Mouse (Mus musculus) retina, postnatal 1 day (tissue): ENCODE results near the gene Olfr984.

Experiments used
- DNase-seq: peaks from one replicate; pipeline ENCODE4 v3.0.0-alpha.2; 2012

Gene Olfr984

GRCm38 (mm10) chr9:40114106-40114505 lies at the start of gene Olfr984:
Gene Olfr984, minus strand, starts transcription at chr9:40114206.
- no peak for DNase-seq

DNA sequence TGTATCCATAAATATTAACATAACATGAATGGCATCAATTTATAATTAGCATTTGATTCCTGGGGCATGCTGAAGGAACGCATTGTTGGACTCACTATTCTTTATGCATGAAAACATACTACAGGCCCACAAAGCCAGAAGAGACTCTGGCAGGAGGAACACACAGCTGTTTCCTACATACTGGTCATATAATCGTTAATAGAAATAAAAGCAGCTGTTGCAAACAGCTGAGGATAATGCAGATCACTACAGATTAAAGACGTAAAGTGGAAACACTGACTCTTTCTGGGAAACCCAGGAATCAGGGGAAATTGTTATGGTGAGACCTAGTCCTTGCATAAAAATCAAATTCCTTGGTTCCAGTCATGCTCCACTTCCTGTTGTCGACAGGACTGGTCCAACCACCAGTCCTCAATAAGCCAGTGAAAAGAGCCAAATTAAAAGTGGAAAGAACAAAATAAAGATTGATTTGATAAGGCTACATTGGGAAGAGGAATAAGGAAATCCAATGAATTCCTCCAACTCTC lies 41.2 kb upstream of the Olfr984 start:
- DNase-seq = no peak

DNA sequence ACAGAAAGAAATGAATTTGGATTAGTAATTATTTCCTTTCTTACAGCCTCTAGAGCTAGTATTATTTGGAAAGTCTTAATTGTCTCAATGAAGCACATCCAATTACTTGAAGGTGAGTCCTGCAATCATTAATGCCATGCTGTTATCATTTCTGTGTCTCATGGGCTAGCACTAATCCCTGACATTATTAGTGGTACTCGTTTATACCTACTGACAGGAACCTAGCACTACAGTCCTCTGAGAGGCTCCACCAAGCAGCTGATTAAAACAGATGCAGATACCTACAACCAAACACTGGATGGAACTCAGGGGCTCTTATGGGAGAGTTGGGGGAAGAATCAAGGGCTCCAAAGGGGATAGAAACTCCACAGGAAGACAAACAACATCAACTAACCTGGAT lies 27.5 kb upstream of the Olfr984 start:
- no peak for DNase-seq

DNA sequence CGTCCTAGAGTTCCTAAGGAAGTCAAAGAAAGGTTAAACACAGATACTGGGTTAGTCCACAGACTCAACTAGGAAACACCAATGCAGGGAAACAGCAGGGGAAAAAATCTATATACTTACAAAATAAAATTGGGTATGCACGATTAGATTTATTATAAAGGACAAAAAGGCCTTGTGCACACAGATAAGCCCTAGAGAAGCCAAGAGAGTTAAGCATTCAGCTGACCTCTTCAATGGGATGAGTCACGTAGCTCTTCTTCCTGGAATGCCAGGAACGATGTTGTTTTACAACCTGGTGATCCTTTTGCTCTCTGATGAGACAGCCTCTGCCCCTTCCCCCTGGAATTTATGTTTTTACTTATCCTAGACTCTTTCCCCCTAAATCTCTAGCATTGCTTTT lies 25.5 kb upstream of the Olfr984 start:
- DNase-seq = no peak

GRCm38 (mm10) chr9:40136987-40137688 lies 23.1 kb upstream of the Olfr984 start:
- DNase-seq = no peak

DNA sequence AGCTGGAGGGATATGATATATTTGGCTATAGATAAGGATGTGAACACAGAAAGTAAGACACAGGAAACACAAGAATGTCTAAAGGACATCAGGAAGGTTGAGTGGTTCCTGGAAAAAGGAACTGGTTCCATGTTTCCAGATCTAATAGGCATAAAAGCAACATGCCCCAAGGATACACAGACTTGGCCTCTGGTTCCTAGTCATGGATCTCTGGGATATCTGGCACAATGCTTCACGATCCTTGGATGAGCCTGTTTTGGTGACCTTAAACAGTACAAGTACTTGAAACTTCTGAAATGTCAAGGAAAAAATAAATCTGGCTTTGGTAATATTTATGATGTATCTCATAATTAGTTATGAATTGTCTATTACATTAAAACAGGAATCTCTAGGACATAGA lies 16.6 kb upstream of the Olfr984 start:
- DNase-seq = no peak

- DNase-seq = no peak
These were observed 16.1 kb upstream of the Olfr984 start, which contains the start of gene Olfr985 for GRCm38 (mm10) chr9:40130084-40130483. Gene Olfr985, minus strand, starts transcription at chr9:40130184.

GRCm38 (mm10) chr9:40117287-40117659 lies 3.3 kb upstream of the Olfr984 start:
- DNase-seq = no peak

DNA sequence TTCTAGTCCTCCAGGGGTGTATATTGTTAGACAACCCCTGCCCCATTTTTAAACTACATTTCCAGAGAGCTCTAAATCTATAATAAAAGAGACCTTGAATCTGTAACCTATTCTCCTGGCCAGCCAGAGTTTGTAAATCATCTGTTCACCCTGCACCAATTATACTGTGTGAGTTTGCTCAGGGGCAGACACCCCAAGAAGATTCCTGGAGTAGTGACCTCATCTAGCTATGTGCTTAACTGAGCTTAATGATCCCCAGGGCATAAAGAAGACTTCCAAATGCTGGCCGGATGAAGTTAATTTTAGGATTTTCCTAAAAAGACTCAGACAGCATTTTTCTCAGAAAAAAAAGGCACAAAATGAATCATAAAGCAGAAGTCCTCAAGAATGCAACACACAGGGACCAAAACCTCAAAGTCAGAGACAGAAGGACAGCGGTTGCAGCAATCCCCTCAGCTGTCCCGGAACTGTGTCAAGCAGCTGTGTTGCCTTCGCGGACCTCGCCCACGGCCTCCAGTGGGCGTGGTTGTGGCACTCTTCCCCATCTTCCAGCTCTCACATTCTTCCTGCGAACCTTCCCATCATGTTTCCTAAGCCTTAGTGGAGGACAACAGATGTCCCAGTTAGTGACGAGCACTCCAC lies 2.8 kb upstream of the Olfr984 start:
- DNase-seq = no peak

DNA sequence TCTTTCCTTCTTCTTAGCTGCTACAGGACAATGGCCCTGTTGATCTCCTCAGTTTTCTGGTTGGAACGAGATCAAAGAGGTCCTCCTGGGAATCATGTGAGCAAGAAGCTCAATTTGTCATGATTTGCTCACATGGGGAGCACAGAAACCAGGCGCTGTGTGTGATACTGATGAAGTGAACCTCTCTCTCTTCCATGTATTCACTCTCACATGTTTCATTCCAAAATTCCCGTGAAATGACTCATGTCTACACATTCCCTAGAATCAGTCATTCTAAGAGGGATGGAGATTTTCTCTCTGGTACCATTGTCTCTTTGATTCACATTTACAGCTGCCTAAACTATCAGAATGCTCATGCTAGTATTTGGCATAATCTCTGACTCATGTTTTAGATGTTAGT lies 19.2 kb downstream of the Olfr984 start:
- no peak for DNase-seq

DNA sequence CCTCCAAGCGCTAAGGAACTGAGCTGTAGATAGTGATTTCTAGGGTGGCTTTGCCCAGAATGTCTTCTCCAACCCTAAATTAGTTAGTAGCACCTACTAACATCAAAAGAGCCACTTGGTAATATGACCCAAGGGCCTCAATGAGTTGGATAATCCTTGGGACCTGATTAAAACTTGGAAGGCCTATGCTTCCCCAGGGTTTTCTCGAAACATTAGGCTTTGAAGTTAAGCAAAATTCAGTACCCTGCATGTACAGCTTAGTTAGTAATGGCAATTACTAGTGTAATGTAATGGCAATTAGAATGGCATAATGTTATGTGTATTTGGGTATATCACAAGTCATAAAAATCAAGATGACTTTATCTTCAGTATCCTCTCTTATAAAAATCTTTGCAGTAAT lies 20.5 kb downstream of the Olfr984 start, which contains the start of gene Olfr983:
Gene Olfr983, minus strand, starts transcription at position 101 of the 400 bp plus-strand sequence.
- no peak for DNase-seq

- DNase-seq = no peak
These were observed 40.5 kb downstream of the Olfr984 start, which contains the start of gene Olfr982 for GRCm38 (mm10) chr9:40073529-40073928. Gene Olfr982, plus strand, starts transcription at chr9:40073829.

- no peak for DNase-seq
These were observed 63.9 kb downstream of the Olfr984 start for GRCm38 (mm10) chr9:40050138-40050537.
